Mouse (Mus musculus) cerebellum, postnatal 4 days (tissue): Measurements from ENCODE around the gene Apoa2.

Source experiments
- DNase-seq, 2 experiments: peaks; one replicate each; pipeline ENCODE4 v3.0.0; 2022; ENCODE audit warnings: low spot score in 2 of 2, mixed read lengths in 1 of 2

The Apoa2 gene

GRCm38 (mm10) chr1:171205704-171206493, 19.0 kb upstream of the Apoa2 start:
- no peak for DNase-seq

GRCm38 (mm10) chr1:171209409-171209808, 15.4 kb upstream of the Apoa2 start:
- DNase-seq: no peak

- DNase-seq: no peak
These were observed 12.0 kb upstream of the Apoa2 start for GRCm38 (mm10) chr1:171212854-171213253.

- DNase-seq: no peak
These were observed 10.9 kb upstream of the Apoa2 start, which contains the start of gene Nr1i3 for GRCm38 (mm10) chr1:171213801-171214496. TSS of gene Nr1i3 (plus strand) at chr1:171213970.

GRCm38 (mm10) chr1:171216241-171216955, 8.5 kb upstream of the Apoa2 start:
- no peak for DNase-seq

GRCm38 (mm10) chr1:171220871-171221270, 4.0 kb upstream of the Apoa2 start:
- DNase-seq: peak; percentile 79 to 87

- DNase-seq: peak in 1 of 2 experiments; percentile 15
These were observed 3.3 kb upstream of the Apoa2 start for GRCm38 (mm10) chr1:171221281-171222193.

- peak; percentile 63 to 86 for DNase-seq
These were observed 2.4 kb upstream of the Apoa2 start, which contains the start of gene Tomm40l for GRCm38 (mm10) chr1:171222238-171223155. TSS of gene Tomm40l (minus strand) at chr1:171222514.

- no peak for DNase-seq
These were observed 1.7 kb upstream of the Apoa2 start for GRCm38 (mm10) chr1:171223168-171223567.

- DNase-seq: no peak
These were observed 1.1 kb upstream of the Apoa2 start for GRCm38 (mm10) chr1:171223796-171224195.

- no peak for DNase-seq
These were observed 1.9 kb downstream of the Apoa2 start for GRCm38 (mm10) chr1:171226780-171227179.

GRCm38 (mm10) chr1:171227879-171228278, 3.0 kb downstream of the Apoa2 start:
- DNase-seq: no peak

GRCm38 (mm10) chr1:171229750-171230149, 4.9 kb downstream of the Apoa2 start:
- DNase-seq: no peak

- no peak for DNase-seq
These were observed 5.4 kb downstream of the Apoa2 start for GRCm38 (mm10) chr1:171230215-171230614.

- DNase-seq: no peak
These were observed 7.0 kb downstream of the Apoa2 start for GRCm38 (mm10) chr1:171231844-171232243.

- DNase-seq: no peak
These were observed 7.5 kb downstream of the Apoa2 start for GRCm38 (mm10) chr1:171232348-171232747.

- DNase-seq: no peak
These were observed 8.2 kb downstream of the Apoa2 start for GRCm38 (mm10) chr1:171232800-171233730.

GRCm38 (mm10) chr1:171234126-171234525, 9.3 kb downstream of the Apoa2 start, which contains the start of gene Fcer1g:
TSS of gene Fcer1g (minus strand) at chr1:171234365.
- DNase-seq: no peak

- no peak for DNase-seq
These were observed 9.7 kb downstream of the Apoa2 start for GRCm38 (mm10) chr1:171234538-171234937.
